Mouse (Mus musculus) heart, postnatal 10 days (tissue): ENCODE measurements at regions not wholly inside any gene's neighbourhood (a gene's known extent, or its start where the extent isn't known, plus 50 kb on each side); places are given as distances from the start of the nearest gene placed in this dataset.
"Not testable (repeated sequence)": the region's sequence is repeated elsewhere in the genome, so short reads cannot be mapped to it uniquely, and the experiment has no call there.

Experiments
- DNase-seq, 2 experiments: peaks; one replicate each; pipeline ENCODE4 v3.0.0; 2021
- intact Hi-C: fragments of 180-260 bp; cut with DNase I; formaldehyde crosslinking; loops from one replicate; pipeline ENCODE4 v1.15.1; 2025

DNA sequence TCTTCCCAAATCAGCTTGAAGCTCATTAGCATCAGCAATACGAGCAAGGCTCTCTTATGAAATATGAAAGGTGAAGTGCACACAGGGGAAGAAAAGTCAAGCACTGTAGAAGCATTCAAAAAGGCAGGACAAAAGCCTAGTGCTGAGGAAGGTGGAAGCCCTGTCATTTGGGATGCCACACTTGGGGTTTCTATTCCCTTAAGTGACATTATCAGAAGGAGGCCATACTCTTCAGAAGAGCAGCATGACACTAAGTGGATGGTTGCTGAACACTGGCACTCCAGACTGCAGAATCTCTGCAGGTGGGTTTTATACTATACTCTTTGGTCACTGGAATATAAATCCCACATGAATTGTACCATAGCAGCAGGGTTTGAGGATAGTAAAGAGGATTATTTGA lies 120.4 kb upstream of the Pcsk1 start:
- no peak for DNase-seq
- intact Hi-C loops = no loop called here

DNA sequence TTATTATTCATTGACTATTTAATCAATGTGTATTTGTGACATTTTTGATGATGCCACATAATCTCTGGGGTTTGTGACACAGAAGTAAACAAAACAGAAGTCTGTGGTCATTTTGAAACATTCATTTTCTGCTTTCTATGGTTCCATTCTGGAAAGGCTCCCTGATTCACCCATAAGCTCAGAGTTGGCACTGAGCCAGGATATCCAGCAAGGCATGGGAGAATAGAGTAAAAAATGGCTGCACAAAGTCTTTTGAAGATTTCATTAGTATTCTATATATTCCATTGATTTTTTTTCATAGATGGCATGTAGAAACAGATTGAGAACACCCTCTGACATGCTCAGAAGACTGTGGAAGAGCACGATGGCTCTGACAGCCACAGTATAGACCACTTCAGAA lies 133.8 kb upstream of the Pcsk1 start:
- intact Hi-C loops = no loop called here
- no peak for DNase-seq

DNA sequence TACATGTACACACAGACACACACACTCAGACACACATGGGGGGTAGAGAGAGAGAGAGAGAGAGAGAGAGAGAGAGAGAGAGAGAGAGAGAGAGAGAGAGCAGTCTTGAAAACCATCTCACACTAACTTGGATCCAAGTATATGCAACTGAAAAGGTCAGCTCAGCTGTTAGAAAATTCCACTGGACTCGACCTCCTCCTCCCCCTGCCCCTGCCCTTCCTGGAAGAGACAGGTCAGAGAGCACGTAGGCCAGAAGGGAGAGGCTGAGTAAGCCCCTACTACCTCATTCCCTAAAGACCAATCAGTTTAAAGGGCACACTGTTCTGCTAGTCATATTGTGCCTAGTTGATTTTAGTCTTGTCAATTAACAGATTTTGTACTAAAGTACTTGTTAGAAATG lies 105.0 kb upstream of the Cast start:
- DNase-seq, intact Hi-C loops: not testable (repeated sequence)

DNA sequence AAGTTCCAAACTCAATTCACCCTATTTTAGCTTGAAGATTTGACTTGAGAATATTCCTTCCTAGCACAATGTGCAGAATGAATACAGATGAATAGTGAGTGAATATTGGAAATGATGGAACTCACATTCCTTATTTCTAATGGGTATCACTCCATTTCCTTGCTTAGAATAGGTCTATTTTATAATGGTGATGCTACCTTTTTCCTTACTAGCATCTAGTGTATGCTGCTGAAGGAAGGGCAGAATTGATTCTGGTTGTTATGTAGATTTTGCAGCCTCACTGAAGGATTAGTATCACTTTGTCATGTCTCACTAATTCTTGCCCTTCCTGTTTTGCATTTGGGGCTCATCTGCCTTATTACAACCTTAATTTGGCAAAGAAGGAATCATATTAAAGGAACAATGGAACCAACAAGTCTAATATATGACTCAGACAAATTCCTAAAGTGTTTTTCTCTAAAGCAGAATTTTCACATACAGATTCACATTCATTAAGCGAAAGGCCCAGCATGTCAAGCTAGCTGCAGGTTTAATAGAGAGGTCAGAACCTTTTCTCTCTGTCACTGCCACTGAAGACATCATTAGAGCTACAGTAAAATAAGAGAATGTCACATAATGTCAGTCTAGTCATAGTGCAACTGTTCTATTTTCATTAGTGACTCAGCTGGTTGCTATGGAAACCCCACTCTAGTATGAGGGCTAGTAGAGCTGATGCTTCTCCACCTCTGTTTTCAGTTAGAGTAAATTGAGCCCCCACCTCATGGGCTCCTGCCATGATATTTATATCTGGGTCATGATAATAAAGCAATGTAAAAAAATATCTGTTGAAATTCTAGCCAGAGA lies 94.8 kb upstream of the Cast start:
- no peak for DNase-seq
- intact Hi-C loops = no loop called here

DNA sequence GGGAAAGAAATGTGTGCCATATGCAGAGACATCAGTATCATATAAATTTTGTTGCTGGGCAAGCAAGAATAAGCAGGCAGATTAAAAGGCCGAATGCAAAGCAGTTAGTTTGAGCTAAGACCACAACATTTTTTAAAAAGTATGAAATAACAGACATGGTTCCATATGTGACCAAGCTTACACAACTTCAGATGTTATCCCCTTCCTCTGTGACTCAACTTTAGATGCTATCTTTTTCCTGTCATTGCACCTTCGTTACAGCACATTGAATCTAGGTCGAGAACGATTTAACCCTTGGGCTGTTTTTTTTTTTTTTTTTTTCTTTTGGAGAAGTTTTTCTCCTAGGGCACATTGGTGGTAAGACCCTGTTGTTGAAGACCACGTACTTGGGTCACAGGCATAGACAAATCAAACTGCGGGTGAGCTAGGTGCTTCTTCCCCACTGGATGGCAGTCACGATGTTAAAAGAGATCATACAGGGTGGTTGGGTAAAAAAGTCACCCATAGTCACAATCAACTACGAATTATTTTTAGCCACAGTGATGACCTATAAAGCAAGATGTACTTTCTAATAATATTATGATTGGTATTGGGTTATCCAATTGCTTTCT lies 81.4 kb upstream of the Cast start:
- intact Hi-C loops = no loop called here
- no peak for DNase-seq

DNA sequence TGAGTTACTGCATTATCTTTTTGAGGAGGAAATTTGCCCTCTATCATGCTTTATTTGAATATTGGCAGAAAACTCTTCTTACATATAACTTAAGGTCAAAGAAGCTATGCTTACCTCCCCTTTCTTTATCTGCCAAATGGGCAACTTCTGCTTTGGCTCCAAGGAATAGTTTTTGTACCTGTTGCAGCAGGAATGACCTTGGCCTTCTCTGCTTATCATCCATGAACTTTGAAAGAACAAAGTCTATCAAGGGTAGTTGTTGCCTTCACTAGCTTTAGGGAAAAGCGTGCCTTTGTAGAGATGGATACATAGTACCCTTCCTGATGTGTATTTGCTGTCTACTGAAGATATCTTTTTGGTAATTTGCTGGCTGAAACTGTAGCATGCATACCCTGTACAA lies 59.1 kb upstream of the Cast start:
- DNase-seq = no peak
- intact Hi-C loops = loop anchor here (10.0 kb wide), 1 partner anchor 1007 kb away; no protein-coding TSS in a partner anchor

DNA sequence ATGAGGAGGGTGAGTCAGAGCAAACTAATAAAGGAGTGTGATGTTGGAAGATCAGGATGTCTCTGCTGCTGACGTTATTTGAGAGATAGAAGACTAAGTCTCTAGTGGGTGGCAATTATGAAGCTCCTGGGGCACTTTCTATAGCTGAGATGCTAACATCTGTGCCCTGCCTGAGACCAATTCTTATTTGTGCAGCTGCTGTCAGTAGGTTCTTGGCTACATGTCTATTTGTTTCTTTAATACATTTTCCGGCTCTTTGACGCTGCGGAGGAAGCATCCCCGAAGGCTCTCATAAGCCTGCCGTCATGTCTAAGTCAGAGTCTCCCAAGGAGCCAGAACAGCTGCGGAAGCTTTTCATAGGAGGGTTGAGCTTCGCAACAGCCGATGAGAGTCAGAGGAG lies 55.4 kb upstream of the Cast start:
- intact Hi-C loops = loop anchor here (5.0 to 10.0 kb wide), 2 partner anchors 338 to 1011 kb away; no protein-coding TSS in a partner anchor

DNA sequence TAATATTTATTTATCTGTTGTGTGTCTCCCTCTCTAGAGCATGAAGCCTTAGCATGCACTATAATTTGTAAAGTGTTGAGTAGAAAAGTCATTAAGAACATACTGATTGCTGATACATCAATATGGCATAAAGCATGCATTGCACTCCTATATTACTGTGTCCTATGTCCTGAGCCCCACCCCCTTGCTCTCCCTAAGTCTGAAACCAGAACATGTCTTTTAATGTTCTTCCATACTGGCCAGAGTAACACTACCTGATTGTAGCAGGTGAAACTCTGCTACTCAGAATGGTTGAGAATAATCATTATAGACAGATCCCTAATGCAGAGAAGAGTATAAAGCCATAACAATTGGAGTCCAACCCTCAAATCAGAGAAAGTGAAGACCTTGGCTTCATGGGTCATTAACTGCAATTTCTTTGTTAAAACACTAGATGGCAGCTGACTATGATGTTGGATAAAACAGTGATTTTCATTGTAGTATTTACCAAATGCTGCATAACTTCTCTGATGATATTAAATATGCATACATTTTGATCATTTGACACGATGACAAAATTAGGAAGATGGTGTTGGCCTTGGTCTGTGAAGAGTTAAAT lies 52.9 kb upstream of the Cast start:
- intact Hi-C loops = loop anchor here (2.0 to 10.0 kb wide), 3 partner anchors 341 to 1013 kb away; no protein-coding TSS in a partner anchor
- DNase-seq = peak in 1 of 2 experiments; percentile 12

More for the DNA sequence above, 55.4 kb upstream of the Cast start:
- DNase-seq = no peak
